Mouse (Mus musculus): ENCODE data around the gene Pknox1. TPM values are rescaled to one million over a fixed set of nuclear protein-coding genes. Genes with fewer than 3 reads are reported as not detected.

Gene Pknox1
- polyA plus RNA-seq (2015; fragmentation: Nextera tagmentation; extraction: Ambion mirVana), result 17.9 and 20.6 TPM in 2 replicates

DNA sequence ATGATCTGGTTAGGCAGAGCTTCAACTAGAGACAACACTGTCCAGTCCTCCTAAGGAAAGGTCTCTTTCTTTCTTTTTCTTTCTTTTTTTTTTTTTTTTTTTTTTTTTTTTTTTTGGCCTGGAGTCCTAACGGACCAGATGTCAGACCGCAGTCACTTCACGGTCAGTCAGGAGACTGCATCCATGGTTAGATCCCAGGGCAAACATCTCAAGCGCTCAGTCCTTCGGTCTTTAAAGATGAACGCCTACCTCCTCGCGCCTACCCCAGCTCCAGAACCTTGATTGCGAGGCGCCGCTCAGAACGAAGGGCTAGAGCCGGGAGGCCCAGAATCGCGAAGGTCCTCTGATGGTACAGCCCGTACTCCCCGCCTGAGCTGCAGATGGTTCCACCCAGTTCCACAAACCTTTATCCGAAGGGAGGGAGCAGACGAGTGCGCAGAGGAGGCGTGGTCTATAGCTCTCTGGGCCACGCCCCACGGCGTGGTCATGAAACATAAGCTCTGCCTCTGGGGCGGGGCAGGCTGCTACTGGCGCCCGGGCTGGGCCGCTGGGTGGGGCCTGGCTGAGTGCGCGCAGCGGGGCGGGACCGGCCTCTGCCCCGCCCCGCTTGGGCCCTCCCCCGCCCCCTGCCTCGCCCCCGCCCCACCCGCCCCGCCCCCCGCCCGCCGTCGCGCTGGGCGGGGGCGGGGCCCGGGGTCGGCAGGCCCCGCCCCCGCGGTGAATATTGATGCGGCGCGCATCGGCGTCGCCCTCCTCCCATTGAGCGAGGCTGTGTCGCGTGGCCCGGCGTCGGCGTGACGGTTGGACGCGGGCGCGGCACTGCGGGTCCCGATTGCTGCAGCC, at the start of gene Pknox1:
Pknox1 (plus strand) TSS at position 720 of the 843 bp plus-strand sequence.
- H3K27ac ChIP-seq (ENCODE audit: low read length), result peak within 1 kb of the TSS; percentile 98
- H3K27me3 ChIP-seq (ENCODE audit: control insufficient read depth, insufficient read depth, low read length), result no peaks in the 10 kb centered on the region
- peak; percentile 96 for ATAC-seq (replicated peaks; ENCODE audit: extremely low read depth, insufficient read depth, low FRiP score)
- H3K9me3 ChIP-seq (replicated peaks; ENCODE audit: control insufficient read depth, low read length), result no peaks in the 10 kb centered on the region
- H3K4me1 ChIP-seq (ENCODE audit: control insufficient read depth, insufficient read depth, low read length), result peaks cover 31% of the 10 kb centered on the region
- H3K4me2 ChIP-seq (ENCODE audit: low read depth, low read length), result peak within 1 kb of the TSS; percentile 88
- H3K9ac ChIP-seq (ENCODE audit: low read length), result peak within 1 kb of the TSS; percentile 93
- no peaks in the 10 kb centered on the region for H3K36me3 ChIP-seq (ENCODE audit: control insufficient read depth, insufficient read depth)
- under 1% methylated on average over 58 of the region's 72 CpGs for WGBS
- H3K4me3 ChIP-seq (ENCODE audit: low read length), result peak within 1 kb of the TSS; percentile 80

DNA sequence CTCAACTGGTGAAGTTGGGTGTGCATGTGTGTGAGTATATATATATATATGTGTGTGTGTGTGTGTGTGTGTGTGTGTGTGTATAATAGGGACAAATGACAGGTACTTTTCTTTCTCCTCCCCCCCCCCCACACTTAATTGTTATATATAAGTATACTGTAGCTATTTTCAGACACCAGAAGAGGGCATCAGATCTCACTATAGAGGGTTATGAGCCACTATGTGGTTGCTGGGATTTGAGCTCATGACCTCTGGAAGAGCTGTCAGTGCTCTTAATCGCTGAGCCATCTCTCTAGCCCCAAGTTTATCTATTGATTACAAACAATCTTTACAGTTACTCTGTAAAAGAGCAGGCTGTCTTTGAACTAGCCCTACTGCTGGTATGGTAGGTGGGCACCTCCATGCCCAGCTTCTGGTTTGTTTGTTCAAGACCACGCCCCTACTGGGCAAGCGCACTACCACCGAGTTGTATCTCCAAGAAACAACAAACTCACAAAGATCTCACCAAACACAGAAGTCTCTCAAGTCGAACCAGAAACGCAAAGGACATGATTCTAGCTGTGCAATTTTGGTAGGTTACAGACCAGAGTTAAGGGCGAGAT, 45.1 kb upstream of the Pknox1 start:
- peak overlapping the region; percentile 24 for H3K27ac ChIP-seq (ENCODE audit: low read length)
- peak overlapping the region; percentile 70 for H3K4me2 ChIP-seq (ENCODE audit: low read depth, low read length)
- no peaks in the 10 kb centered on the region for H3K27me3 ChIP-seq (ENCODE audit: control insufficient read depth, insufficient read depth, low read length)
- H3K36me3 ChIP-seq (ENCODE audit: control insufficient read depth, insufficient read depth), result peaks cover 15% of the 10 kb centered on the region
- WGBS, result 1% methylated on average over 7 of the region's 7 CpGs
- H3K9ac ChIP-seq (ENCODE audit: low read length), result no peak overlapping the region; the same call in 1 of the 2 replicates
- H3K4me3 ChIP-seq (ENCODE audit: low read length), result peak overlapping the region; percentile 99
- no peaks in the 10 kb centered on the region for H3K9me3 ChIP-seq (replicated peaks; ENCODE audit: control insufficient read depth, low read length)
- peak; percentile 37; the same call in 1 of the 2 replicates for ATAC-seq (replicated peaks; ENCODE audit: extremely low read depth, insufficient read depth, low FRiP score)
- H3K4me1 ChIP-seq (ENCODE audit: control insufficient read depth, insufficient read depth, low read length), result peaks cover 21% of the 10 kb centered on the region

DNA sequence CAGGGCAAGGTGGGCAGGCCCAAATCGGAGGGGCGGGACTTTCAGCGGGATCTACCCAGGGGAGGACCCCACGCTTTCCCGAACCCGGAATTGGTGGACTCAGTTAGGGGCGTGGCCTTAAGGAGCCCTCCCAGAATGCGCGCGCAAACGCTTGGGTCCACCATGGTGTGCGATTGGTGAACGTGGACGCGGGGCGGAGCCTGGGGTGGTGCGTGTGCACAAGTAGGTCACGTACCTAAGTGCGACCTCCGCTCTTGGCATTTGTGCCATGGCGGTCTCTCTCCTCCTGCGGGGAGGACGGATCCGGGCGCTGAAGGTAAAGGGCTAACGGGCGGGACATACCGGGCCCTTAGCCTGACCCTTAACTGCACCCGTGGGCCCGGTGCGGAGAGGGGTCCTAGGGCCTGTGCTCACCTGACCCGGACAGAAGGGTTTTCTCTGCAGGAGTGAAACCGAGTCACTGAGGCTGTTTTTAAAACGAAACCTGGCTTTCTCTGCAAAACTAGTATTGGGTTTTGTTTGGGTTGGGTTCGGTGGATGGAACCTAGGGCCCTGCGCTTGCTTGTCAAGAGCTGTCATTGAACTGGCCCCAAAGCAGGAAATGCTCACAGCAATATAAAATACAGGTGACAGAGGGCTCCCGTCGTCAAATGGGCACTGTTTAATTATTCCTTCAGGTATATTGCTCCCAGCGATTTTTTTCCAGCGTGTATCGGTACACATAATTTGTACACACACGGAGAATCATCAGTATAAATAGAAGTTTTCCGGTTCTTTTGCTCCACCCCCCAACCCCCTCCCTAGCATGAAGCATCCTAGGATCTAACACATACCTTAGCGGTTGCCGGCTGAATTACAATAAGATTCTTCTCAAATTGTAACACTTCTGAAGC, 44.3 kb upstream of the Pknox1 start, which contains the start of the genes Wdr4 and Ndufv3:
Wdr4 (minus strand) TSS at position 35 of the 893 bp plus-strand sequence.
Ndufv3 (plus strand) TSS at position 170 of the 893 bp plus-strand sequence.
- no peaks in the 10 kb centered on the region for H3K9me3 ChIP-seq (replicated peaks; ENCODE audit: control insufficient read depth, low read length)
- peak within 1 kb of the TSS; percentile 95 for H3K27ac ChIP-seq (ENCODE audit: low read length)
- H3K4me1 ChIP-seq (ENCODE audit: control insufficient read depth, insufficient read depth, low read length), result peaks cover 21% of the 10 kb centered on the region
- peak within 1 kb of the TSS; percentile 70 for H3K4me2 ChIP-seq (ENCODE audit: low read depth, low read length)
- WGBS, result under 1% methylated on average over 45 of the region's 45 CpGs
- peaks cover 15% of the 10 kb centered on the region for H3K36me3 ChIP-seq (ENCODE audit: control insufficient read depth, insufficient read depth)
- no peaks in the 10 kb centered on the region for H3K27me3 ChIP-seq (ENCODE audit: control insufficient read depth, insufficient read depth, low read length)
- H3K4me3 ChIP-seq (ENCODE audit: low read length), result peak within 1 kb of the TSS; percentile 99
- ATAC-seq (replicated peaks; ENCODE audit: extremely low read depth, insufficient read depth, low FRiP score), result peak; percentile 98
- H3K9ac ChIP-seq (ENCODE audit: low read length), result peak within 1 kb of the TSS; percentile 96

DNA sequence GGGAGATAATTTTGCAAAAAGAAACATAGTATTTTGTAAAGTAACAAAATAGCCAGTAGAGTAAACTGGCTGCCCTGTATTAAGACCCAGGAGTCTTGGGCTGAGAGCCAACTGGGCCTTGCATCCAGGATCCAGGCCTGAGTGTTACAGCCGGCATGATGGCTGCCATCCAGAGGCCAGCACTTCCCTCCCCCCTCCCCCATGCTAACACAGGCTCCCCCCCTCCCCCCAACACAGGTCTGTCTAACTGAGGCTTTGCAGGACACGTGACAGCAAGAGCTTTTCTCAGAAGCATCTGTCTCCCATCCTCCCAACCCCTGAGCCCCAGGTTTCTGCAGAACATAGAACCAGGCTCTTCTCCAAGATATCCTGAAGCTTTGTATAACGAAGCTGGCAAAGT, 43.6 kb upstream of the Pknox1 start:
- WGBS, result 14% methylated on average over 3 of the region's 3 CpGs
- ATAC-seq (replicated peaks; ENCODE audit: extremely low read depth, insufficient read depth, low FRiP score), result 0 out of 2 replicates have a peak, but pooled peaks have one; percentile 11

DNA sequence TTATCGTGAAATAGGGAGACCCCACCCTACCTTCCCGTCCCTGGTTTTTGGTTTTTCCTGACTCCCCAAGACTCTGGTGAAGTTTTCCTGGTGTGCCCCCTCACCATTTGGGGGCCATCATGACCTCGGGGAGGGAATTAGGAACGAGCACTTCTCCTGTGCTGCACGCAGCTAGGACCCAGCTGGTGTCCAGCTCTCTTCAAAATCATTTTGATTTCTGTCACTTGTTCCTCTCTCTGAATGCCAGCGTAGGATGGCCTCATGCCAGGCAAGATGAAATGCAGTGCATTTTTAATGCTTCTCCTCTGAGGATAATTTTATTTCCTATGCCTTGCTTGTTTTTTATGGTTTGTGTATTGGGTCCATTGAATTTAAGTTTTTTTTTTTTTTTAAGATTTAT, 42.6 kb upstream of the Pknox1 start:
- Histone ChIP-seq H3K27me3 (ENCODE audit: control insufficient read depth, insufficient read depth, low read length) (no peaks in the 10 kb centered on the region), H3K4me1 (ENCODE audit: control insufficient read depth, insufficient read depth, low read length) (peaks cover 21% of the 10 kb centered on the region), H3K27ac (ENCODE audit: low read length) (no peak overlapping the region; the same call in 1 of the 2 replicates), H3K4me3 (ENCODE audit: low read length) (no peak overlapping the region), H3K9me3 (replicated peaks; ENCODE audit: control insufficient read depth, low read length) (no peaks in the 10 kb centered on the region), H3K36me3 (ENCODE audit: control insufficient read depth, insufficient read depth) (peaks cover 15% of the 10 kb centered on the region), H3K9ac (ENCODE audit: low read length) (0 out of 2 replicates have a peak overlapping the region, but pooled peaks have one; percentile 8), H3K4me2 (ENCODE audit: low read depth, low read length) (no peak overlapping the region)
- ATAC-seq (replicated peaks; ENCODE audit: extremely low read depth, insufficient read depth, low FRiP score), result no peak
- WGBS, result 82% methylated on average over 6 of the region's 6 CpGs

More for the DNA sequence above, 43.6 kb upstream of the Pknox1 start:
- Histone ChIP-seq H3K36me3 (ENCODE audit: control insufficient read depth, insufficient read depth) (peaks cover 15% of the 10 kb centered on the region), H3K27ac (ENCODE audit: low read length) (peak overlapping the region; percentile 95), H3K4me2 (ENCODE audit: low read depth, low read length) (peak overlapping the region; percentile 70), H3K9me3 (replicated peaks; ENCODE audit: control insufficient read depth, low read length) (no peaks in the 10 kb centered on the region), H3K4me1 (ENCODE audit: control insufficient read depth, insufficient read depth, low read length) (peaks cover 21% of the 10 kb centered on the region), H3K27me3 (ENCODE audit: control insufficient read depth, insufficient read depth, low read length) (no peaks in the 10 kb centered on the region), H3K9ac (ENCODE audit: low read length) (peak overlapping the region; percentile 96), H3K4me3 (ENCODE audit: low read length) (peak overlapping the region; percentile 99)

DNA sequence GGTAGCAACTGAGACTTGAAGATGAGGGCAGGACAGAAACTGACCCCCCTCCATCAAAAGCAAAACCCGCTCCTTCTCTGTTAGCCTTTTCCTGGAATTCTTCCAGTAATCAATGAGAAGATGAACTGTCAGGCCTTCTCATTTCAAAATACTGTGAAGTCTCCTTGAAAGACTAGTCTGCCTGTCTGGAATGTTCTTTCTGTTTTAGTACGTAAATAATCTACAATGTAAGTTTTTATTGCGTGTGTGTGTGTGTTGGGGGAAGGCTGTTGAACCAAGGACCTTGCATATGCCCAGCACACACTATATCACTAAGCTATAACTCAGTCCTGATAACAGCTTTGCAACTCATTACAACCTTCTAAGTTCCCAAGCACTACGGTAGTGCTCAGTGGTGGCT, 39.4 kb upstream of the Pknox1 start:
- Histone ChIP-seq H3K36me3 (ENCODE audit: control insufficient read depth, insufficient read depth) (peaks cover 34% of the 10 kb centered on the region), H3K27me3 (ENCODE audit: control insufficient read depth, insufficient read depth, low read length) (no peaks in the 10 kb centered on the region), H3K4me1 (ENCODE audit: control insufficient read depth, insufficient read depth, low read length) (peaks cover 21% of the 10 kb centered on the region), H3K9ac (ENCODE audit: low read length) (no peak overlapping the region), H3K9me3 (replicated peaks; ENCODE audit: control insufficient read depth, low read length) (no peaks in the 10 kb centered on the region), H3K27ac (ENCODE audit: low read length) (no peak overlapping the region), H3K4me3 (ENCODE audit: low read length) (no peak overlapping the region), H3K4me2 (ENCODE audit: low read depth, low read length) (no peak overlapping the region)
- 91% methylated on average over 4 of the region's 4 CpGs for WGBS
- ATAC-seq (replicated peaks; ENCODE audit: extremely low read depth, insufficient read depth, low FRiP score), result no peak

DNA sequence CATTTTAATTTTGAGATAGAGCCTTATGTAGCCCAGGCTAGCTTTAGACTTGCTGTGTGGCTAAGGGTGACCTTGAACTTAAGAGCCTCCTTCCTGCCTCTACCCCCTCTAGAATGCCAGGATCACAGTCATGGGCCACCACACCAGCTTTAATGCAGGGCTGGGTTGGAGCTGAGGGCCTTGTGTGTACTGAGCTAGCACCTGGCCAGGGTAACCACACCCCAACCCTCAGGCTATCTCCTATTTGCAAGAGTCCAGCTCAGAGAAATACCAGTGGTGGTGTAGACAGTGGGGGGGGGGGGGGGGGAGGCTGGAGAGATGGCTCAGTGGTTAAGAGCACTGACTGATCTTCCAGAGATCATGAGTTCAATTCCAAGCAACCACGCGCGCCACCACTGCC, 38.7 kb upstream of the Pknox1 start:
- H3K27ac ChIP-seq (ENCODE audit: low read length), result no peak overlapping the region
- H3K9ac ChIP-seq (ENCODE audit: low read length), result no peak overlapping the region
- peaks cover 19% of the 10 kb centered on the region for H3K4me1 ChIP-seq (ENCODE audit: control insufficient read depth, insufficient read depth, low read length)
- no peaks in the 10 kb centered on the region for H3K27me3 ChIP-seq (ENCODE audit: control insufficient read depth, insufficient read depth, low read length)
- no peak overlapping the region for H3K4me2 ChIP-seq (ENCODE audit: low read depth, low read length)
- no peak for ATAC-seq (replicated peaks; ENCODE audit: extremely low read depth, insufficient read depth, low FRiP score)
- H3K36me3 ChIP-seq (ENCODE audit: control insufficient read depth, insufficient read depth), result peaks cover 38% of the 10 kb centered on the region
- H3K4me3 ChIP-seq (ENCODE audit: low read length), result no peak overlapping the region
- WGBS, result 91% methylated on average over 3 of the region's 3 CpGs
- no peaks in the 10 kb centered on the region for H3K9me3 ChIP-seq (replicated peaks; ENCODE audit: control insufficient read depth, low read length)

DNA sequence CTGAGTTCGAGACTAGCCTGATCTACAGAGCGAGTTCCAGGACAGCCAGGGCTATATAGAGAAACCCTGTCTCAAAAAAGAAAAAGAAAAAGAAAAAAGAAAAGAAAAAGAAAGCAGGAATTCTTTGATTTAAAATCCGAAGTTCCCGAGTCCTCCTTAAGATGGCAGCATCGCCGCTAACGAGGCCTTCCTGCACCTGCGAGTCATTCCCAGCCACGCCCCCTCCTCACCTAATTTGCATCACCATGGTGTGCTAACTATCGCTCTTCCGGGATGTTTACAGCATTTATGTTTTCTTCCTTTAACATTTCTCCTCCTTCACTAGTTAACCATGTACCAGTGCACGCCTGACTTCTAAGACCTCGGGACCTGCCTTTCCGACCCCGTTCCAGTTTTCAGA, 35.2 kb upstream of the Pknox1 start:
- Histone ChIP-seq H3K4me3 (ENCODE audit: low read length) (no peak overlapping the region), H3K9me3 (replicated peaks; ENCODE audit: control insufficient read depth, low read length) (no peaks in the 10 kb centered on the region), H3K27ac (ENCODE audit: low read length) (no peak overlapping the region), H3K36me3 (ENCODE audit: control insufficient read depth, insufficient read depth) (peaks cover 34% of the 10 kb centered on the region), H3K4me2 (ENCODE audit: low read depth, low read length) (no peak overlapping the region), H3K27me3 (ENCODE audit: control insufficient read depth, insufficient read depth, low read length) (no peaks in the 10 kb centered on the region), H3K4me1 (ENCODE audit: control insufficient read depth, insufficient read depth, low read length) (no peaks in the 10 kb centered on the region), H3K9ac (ENCODE audit: low read length) (no peak overlapping the region)
- no peak for ATAC-seq (replicated peaks; ENCODE audit: extremely low read depth, insufficient read depth, low FRiP score)
- 42% methylated on average over 15 of the region's 15 CpGs for WGBS

Data from heart, embryonic 16.5 days (tissue).